Mouse (Mus musculus) forebrain, embryonic 14.5 days (tissue): ENCODE results near the gene Gm49383. TPM values are rescaled to one million over a fixed set of nuclear protein-coding genes. Genes with fewer than 3 reads are reported as not detected.

Experiments
- ATAC-seq: fragments of 200-750 bp; cut with Nextera tagmentation; 2 replicates; pipeline ENCODE4 v1.8.0; 2017; ENCODE audit warnings: mild to moderate bottlenecking, moderate library complexity
- DNase-seq: peaks from one replicate; pipeline ENCODE4 v3.0.0-alpha.2; 2015; ENCODE audit warnings: low spot score
- H3K27ac ChIP-seq: fragments of 300-500 bp; sonication (generic); 2 replicates; pipeline ENCODE4 v1.5.1; 2014; ENCODE audit warnings: low read depth, mild to moderate bottlenecking, control low read depth, low read length, moderate library complexity
- H3K27me3 ChIP-seq: fragments of 300-500 bp; sonication (generic); replicated peaks from 2 replicates; pipeline ENCODE4 v1.6.1; 2014; ENCODE audit warnings: low read length, control low read depth, mixed read lengths; ENCODE audit not compliant: control insufficient read depth, insufficient read depth
- H3K36me3 ChIP-seq: fragments of 300-500 bp; sonication (generic); 2 replicates; pipeline ENCODE4 v1.6.1; 2014; ENCODE audit warnings: low read length, control low read depth; ENCODE audit not compliant: control insufficient read depth, insufficient read depth
- H3K4me1 ChIP-seq: fragments of 300-500 bp; sonication (generic); 2 replicates; pipeline ENCODE4 v1.6.1; 2014; ENCODE audit warnings: antibody characterized with exemption, low read length, control low read depth; ENCODE audit not compliant: control insufficient read depth, insufficient read depth
- H3K4me2 ChIP-seq: fragments of 300-500 bp; sonication (generic); 2 replicates; pipeline ENCODE4 v1.6.1; 2014; ENCODE audit warnings: mild to moderate bottlenecking, control low read depth, low read length
- H3K4me3 ChIP-seq: fragments of 300-500 bp; sonication (generic); 2 replicates; pipeline ENCODE4 v1.5.1; 2014; ENCODE audit warnings: low read depth, low read length, control low read depth
- H3K9ac ChIP-seq: fragments of 300-500 bp; sonication (generic); 2 replicates; pipeline ENCODE4 v1.6.1; 2014; ENCODE audit warnings: mild to moderate bottlenecking, low read length, control low read depth, moderate library complexity
- H3K9me3 ChIP-seq: fragments of 300-500 bp; sonication (generic); replicated peaks from 2 replicates; pipeline ENCODE4 v1.6.1; 2016; ENCODE audit warnings: low read length, control low read depth, mixed read lengths; ENCODE audit not compliant: control insufficient read depth
- WGBS: fragments of 180-500 bp; shearing (Covaris S2); extraction: QIAGEN DNeasy Blood & Tissue Kit; methylation state at CpG from one replicate; pipeline ENCODE4 v1.1.7; 2014; 5-methylcytosine and 5-hydroxymethylcytosine counted together
- polyA plus RNA-seq: library from polyadenylated mRNA; unstranded; fragments of >200 nt; fragmentation: Nextera tagmentation; extraction: Ambion mirVana; gene quantifications from 2 replicates; pipeline ENCODE4 v1.2.1, GENCODE M21; 2014

Gm49383 gene
- polyA plus RNA-seq, 1 experiment from 2014 or later: 26.1 TPM

DNA sequence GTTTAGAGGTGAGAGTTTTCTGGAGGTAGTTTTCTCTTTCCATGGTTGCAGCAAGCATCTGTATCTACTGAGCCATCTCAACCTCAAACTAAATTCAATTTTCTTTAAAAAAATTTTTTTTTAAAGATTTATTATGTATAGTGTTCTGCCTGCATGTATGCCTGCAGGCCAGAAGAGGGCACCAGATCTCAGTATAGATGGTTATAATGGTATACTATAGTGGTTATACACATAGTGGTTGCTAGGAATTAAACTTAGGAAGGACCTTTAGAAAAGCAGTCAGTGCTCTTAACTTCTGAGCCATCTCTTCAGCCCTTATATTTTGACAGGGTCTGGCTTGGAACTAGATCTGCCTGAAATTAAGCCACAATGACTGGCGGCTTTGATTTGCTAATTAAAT lies 6.4 kb downstream of the Gm49383 start:
- DNase-seq (no peak), ATAC-seq (no peak)
- WGBS: 100% methylated on average over 1 of the region's 1 CpGs
- no peak overlapping the region for H3K9ac ChIP-seq
- no peak overlapping the region for H3K4me3 ChIP-seq
- H3K4me1 ChIP-seq: peaks cover 3% of the 10 kb centered on the region
- no peaks in the 10 kb centered on the region for H3K27me3 ChIP-seq
- H3K9me3 ChIP-seq: no peaks in the 10 kb centered on the region
- no peak overlapping the region for H3K27ac ChIP-seq
- peaks cover 29% of the 10 kb centered on the region for H3K36me3 ChIP-seq
- no peak overlapping the region for H3K4me2 ChIP-seq

DNA sequence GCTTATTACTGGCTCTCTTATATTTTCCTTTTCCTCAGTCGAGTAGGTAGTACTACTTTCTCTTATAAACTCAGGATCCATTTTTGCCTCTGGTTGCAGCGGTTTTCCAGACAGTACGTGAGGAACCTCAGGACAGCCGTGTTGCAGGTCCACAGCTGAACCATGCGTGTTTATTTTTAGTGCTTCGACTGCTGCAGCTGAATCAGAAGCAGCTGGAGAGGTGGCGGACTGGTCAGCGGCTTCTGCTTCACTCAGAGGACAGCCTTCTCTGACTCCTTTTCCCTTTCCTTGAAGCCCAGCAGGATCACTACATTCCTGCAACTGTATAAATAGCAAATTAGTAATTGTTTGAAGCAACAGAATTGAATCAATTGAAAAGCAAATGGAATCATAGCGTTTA lies 6.8 kb downstream of the Gm49383 start:
- H3K27me3 ChIP-seq: no peaks in the 10 kb centered on the region
- ATAC-seq (no peak), DNase-seq (no peak)
- no peak overlapping the region for H3K9ac ChIP-seq
- peaks cover 29% of the 10 kb centered on the region for H3K36me3 ChIP-seq
- H3K27ac ChIP-seq: no peak overlapping the region
- no peaks in the 10 kb centered on the region for H3K9me3 ChIP-seq
- H3K4me2 ChIP-seq: no peak overlapping the region
- WGBS: 95% methylated on average over 9 of the region's 9 CpGs
- H3K4me1 ChIP-seq: peaks cover 8% of the 10 kb centered on the region
- H3K4me3 ChIP-seq: no peak overlapping the region

DNA sequence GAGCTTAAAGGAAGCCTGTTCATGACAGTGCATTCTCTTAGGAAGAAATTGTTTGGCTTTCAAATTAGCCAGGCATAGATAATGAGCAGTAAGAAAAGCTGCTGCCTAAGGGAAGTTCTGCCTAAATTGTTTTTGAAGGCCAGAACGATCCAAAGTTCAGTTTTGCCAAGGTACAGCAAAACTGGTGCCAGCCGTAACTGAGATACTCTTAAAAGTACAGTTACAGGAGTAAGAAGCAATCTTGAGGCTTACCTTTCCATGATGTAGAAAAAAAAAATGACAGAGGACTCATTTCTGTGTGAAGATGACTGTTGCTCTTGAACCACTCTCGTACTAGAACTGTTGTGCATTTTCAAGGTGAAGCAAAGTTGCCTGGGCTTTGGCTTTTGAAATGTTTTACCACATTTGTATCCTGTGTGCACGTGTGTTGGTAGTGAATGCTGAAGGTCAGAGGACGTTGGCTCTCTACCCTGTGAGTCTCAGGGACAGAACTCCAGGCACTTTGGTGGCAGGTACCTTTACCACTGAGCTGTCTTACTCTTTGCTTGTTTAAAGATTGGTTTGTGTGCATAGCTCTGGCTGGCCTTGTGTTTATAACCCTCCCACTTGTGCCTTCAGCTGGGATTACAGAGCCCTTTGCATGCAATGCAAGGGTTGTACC lies 10.0 kb downstream of the Gm49383 start:
- no peak overlapping the region for H3K27ac ChIP-seq
- DNase-seq: no peak
- no peak overlapping the region for H3K9ac ChIP-seq

DNA sequence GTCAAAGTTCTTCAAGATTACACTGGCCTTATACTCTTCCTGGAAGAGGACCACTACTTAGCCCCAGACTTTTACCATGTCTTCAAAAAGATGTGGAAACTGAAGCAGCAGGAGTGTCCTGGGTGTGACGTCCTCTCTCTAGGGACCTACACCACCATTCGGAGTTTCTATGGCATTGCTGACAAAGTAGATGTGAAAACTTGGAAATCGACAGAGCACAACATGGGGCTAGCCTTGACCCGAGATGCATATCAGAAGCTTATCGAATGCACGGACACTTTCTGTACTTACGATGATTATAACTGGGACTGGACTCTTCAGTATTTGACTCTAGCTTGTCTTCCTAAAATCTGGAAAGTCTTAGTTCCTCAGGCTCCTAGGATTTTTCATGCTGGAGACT lies 11.5 kb downstream of the Gm49383 start:
- 77% methylated on average over 7 of the region's 7 CpGs for WGBS
- H3K9ac ChIP-seq: peak overlapping the region; percentile 90
- DNase-seq (no peak), ATAC-seq (no peak)
- peak overlapping the region; percentile 63 for H3K4me2 ChIP-seq
- peaks cover 33% of the 10 kb centered on the region for H3K36me3 ChIP-seq
- no peaks in the 10 kb centered on the region for H3K9me3 ChIP-seq
- peaks cover 12% of the 10 kb centered on the region for H3K4me1 ChIP-seq
- no peaks in the 10 kb centered on the region for H3K27me3 ChIP-seq
- H3K27ac ChIP-seq: no peak overlapping the region
- peak overlapping the region; percentile 84 for H3K4me3 ChIP-seq

More for the DNA sequence above, 10.0 kb downstream of the Gm49383 start:
- Histone ChIP-seq H3K4me3 (no peak overlapping the region), H3K4me1 (peaks cover 12% of the 10 kb centered on the region), H3K27me3 (no peaks in the 10 kb centered on the region), H3K36me3 (peaks cover 30% of the 10 kb centered on the region), H3K4me2 (no peak overlapping the region), H3K9me3 (no peaks in the 10 kb centered on the region)
- no peak for ATAC-seq
- 55% methylated on average over 5 of the region's 5 CpGs for WGBS

DNA sequence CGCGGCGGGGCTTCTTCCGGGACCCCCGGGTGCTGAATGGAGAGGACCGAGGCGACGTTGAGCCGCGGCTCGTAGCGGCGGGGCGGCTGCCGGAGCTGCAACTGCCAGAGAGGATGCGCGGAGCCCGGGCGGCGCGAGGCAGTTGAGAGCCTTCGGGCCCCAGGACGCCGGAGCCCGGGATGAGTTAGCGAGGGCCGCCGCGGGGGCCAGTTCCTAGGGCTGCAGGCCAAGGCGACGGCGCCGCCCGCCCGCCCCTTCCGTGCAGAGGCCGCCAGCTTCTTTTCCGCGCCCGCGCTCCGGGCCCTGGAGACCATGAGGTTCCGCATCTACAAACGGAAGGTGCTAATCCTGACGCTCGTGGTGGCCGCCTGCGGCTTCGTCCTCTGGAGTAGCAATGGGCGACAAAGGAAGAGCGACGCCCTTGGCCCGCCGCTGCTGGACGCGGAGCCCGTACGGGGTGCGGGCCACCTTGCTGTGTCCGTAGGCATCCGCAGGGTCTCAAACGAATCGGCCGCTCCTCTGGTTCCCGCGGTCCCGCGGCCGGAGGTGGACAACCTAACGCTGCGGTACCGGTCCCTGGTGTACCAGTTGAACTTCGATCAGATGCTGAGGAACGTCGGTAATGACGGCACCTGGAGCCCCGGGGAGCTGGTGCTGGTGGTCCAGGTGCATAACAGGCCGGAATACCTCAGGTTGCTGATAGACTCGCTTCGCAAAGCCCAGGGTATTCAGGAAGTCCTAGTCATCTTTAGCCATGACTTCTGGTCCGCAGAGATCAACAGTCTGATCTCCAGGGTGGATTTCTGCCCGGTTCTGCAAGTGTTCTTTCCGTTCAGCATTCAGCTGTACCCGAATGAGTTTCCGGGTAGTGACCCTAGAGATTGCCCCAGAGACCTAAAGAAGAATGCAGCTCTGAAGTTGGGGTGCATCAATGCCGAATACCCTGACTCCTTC lies 12.3 kb downstream of the Gm49383 start:
- H3K4me2 ChIP-seq: peak overlapping the region; percentile 63
- peaks cover 12% of the 10 kb centered on the region for H3K4me1 ChIP-seq
- H3K36me3 ChIP-seq: peaks cover 26% of the 10 kb centered on the region
- WGBS: 1% methylated on average over 86 of the region's 86 CpGs
- H3K9ac ChIP-seq: peak overlapping the region; percentile 90
- ATAC-seq (peak; percentile 70), DNase-seq (peak; percentile 57)
- H3K4me3 ChIP-seq: peak overlapping the region; percentile 84
- no peaks in the 10 kb centered on the region for H3K27me3 ChIP-seq
- H3K9me3 ChIP-seq: no peaks in the 10 kb centered on the region
- H3K27ac ChIP-seq: peak overlapping the region; percentile 89

DNA sequence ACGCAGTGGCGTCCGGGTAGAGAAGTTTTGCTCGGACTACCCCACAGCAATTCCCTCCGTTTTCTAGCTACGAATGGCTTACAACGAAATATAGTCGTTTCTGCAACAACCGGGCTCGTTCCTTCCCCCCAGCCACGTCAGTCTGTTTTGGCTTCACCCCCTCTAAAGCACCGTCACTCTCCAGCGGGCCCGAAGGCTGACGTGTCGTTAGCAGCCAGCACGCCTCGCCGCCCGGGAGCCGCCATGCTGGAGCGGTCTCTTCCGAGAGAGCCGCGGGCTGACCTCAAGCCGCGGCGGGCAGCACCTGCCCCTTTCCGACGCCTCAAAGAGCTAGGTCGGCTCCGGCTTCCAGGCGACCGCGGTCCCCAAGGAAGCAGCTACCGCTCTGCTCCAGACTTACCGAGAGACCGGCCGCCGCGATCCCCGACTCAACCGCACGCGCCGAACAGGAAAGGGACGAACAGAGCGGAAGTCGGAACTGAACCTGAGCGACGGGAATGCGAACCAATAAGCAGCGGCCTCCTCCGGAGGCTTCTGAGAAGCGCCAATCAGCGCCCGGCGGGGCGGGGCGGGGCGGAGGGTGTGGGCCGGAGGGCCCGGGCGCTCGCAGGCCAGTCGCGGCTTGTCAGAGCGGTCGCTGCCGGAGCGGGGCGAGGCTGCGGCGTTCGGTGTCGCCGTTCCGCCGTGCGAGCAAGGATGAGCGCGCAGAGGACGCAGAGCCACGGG lies 13.2 kb downstream of the Gm49383 start, which contains the start of the genes Rpl36al and Mgat2:
Gene Rpl36al, minus strand, starts transcription at position 501 of the 726 bp plus-strand sequence.
Gene Mgat2, plus strand, starts transcription at position 575 of the 726 bp plus-strand sequence.
- Histone ChIP-seq H3K27ac (peak within 1 kb of the TSS; percentile 89), H3K4me3 (peak within 1 kb of the TSS; percentile 84), H3K36me3 (peaks cover 19% of the 10 kb centered on the region), H3K4me2 (peak within 1 kb of the TSS; percentile 85), H3K9me3 (no peaks in the 10 kb centered on the region), H3K27me3 (no peaks in the 10 kb centered on the region), H3K9ac (peak within 1 kb of the TSS; percentile 90), H3K4me1 (peaks cover 12% of the 10 kb centered on the region)
- under 1% methylated on average over 84 of the region's 84 CpGs for WGBS
- peak; percentile 99 for DNase-seq
- peak; percentile 100 for ATAC-seq

DNA sequence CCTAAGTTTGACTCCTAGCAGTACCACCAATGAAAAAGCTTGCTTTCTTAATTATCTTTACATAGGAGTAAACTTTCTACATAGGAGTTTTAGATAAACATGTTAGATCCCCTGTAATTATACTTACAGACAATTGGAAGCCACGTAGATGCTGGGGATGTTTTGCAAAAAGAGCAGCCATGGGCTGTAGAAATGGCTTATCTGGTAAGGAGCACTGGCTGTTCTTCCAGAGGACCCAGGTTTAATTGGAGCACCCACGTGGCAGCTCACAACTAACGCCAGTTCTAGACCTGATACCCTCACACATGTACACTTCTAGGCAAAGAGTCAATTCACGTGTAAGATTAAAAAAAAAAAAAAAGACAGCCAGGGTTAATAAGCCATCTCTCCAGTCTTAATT lies 15.1 kb downstream of the Gm49383 start:
- H3K4me3 ChIP-seq: no peak overlapping the region
- H3K4me1 ChIP-seq: peaks cover 12% of the 10 kb centered on the region
- peaks cover 9% of the 10 kb centered on the region for H3K36me3 ChIP-seq
- no peaks in the 10 kb centered on the region for H3K27me3 ChIP-seq
- H3K4me2 ChIP-seq: no peak overlapping the region
- no peaks in the 10 kb centered on the region for H3K9me3 ChIP-seq
- ATAC-seq (no peak), DNase-seq (no peak)
- H3K27ac ChIP-seq: no peak overlapping the region
- 84% methylated on average over 4 of the region's 4 CpGs for WGBS
- no peak overlapping the region for H3K9ac ChIP-seq

DNA sequence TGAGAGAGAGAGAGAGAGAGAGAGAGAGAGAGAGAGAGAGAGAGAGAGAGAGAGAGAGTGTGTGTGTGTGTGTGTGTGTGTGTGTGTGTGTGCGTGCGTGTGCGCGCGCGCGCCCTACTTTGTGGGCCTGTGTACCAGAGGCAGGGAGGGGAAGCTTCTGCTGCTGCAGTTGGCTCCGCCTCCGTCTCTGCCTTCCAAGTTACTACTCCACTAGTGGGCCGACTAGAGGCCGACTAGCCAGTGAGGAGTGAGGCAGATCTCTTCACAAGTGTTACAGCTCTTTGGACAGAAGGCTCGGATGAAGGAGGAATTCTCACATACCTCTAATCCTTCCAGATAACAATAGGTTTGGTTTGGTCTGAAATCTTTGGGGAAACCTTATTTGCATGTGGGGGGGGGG lies 17.5 kb downstream of the Gm49383 start:
- no peak for ATAC-seq
- WGBS: 74% methylated on average over 12 of the region's 12 CpGs
- Histone ChIP-seq H3K27ac (no peak overlapping the region), H3K9ac (no peak overlapping the region), H3K36me3 (peaks cover 13% of the 10 kb centered on the region), H3K4me3 (no peak overlapping the region), H3K4me1 (peaks cover 3% of the 10 kb centered on the region; the same call in 1 of the 2 replicates), H3K9me3 (no peaks in the 10 kb centered on the region), H3K27me3 (no peaks in the 10 kb centered on the region), H3K4me2 (no peak overlapping the region)
- no peak for DNase-seq
